8 mouse cellular contexts compared by ENCODE assay signal in the genomic region with DNA sequence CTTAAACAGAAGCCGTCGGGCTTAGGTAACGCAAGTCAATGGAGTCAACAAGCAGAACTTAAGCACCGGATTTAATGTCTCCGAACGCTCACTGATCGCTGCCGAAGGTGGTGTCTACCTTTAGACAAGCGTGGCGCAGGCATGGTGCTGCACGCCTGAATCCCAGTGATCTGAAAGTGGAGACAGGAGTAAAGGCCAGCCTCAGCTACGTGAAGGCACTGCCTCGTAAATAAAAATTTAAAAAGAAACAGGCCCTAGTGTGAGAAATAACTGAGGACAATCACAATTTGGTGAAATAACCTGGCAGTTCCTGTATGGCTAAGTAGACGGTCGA. TPM values are rescaled to one million over a fixed set of nuclear protein-coding genes. Genes with fewer than 3 reads are reported as not detected.
DNase-seq lines count a peak whose midpoint lies in the region; ATAC-seq and TF ChIP-seq lines count a peak whose summit lies in the region.

No protein-coding gene starts in this region.

- intact Hi-C loops in heart, postnatal 14 days (cut with DNase I), result no loop called here

- peak overlapping the region; percentile 81 for H3K4me2 ChIP-seq in heart, embryonic 12.5 days

- H3K4me3 ChIP-seq in heart, embryonic 12.5 days, result peak overlapping the region; percentile 76
- H3K4me3 ChIP-seq in G1E (ENCODE audit: low read depth, low read length), result peak overlapping the region; percentile 87
- peak overlapping the region; percentile 74 for H3K4me3 ChIP-seq in hindbrain, embryonic 10.5 days

- H3K27ac ChIP-seq in heart, embryonic 12.5 days (ENCODE audit: poor library complexity, severe bottlenecking), result peak overlapping the region; percentile 86
- peak overlapping the region; percentile 92 for H3K27ac ChIP-seq in hindbrain, embryonic 10.5 days

- no peaks in the 10 kb centered on the region for H3K27me3 ChIP-seq in heart, embryonic 12.5 days (replicated peaks)
- H3K27me3 ChIP-seq in G1E (ENCODE audit: insufficient read depth, low read length), result no peaks in the 10 kb centered on the region
- no peaks in the 10 kb centered on the region for H3K27me3 ChIP-seq in hindbrain, embryonic 10.5 days (ENCODE audit: insufficient read depth, poor library complexity, severe bottlenecking)

- peak overlapping the region; percentile 93 for H3K9ac ChIP-seq in heart, embryonic 12.5 days

- TF ChIP-seq CTCF in G1E (IDR thresholded peaks at IDR 0.05; ENCODE audit: low read depth, low read length), result no peak

- peaks cover 25% of the 10 kb centered on the region for H3K4me1 ChIP-seq in heart, embryonic 12.5 days (replicated peaks)
- peaks cover 9% of the 10 kb centered on the region for H3K4me1 ChIP-seq in G1E (ENCODE audit: insufficient read depth, low read depth, low read length)
- peaks cover 49% of the 10 kb centered on the region for H3K4me1 ChIP-seq in hindbrain, embryonic 10.5 days (replicated peaks)

- peak; percentile 13; the same call in 1 of the 2 replicates for ATAC-seq in heart, embryonic 12.5 days (ENCODE audit: insufficient number of reproducible peaks, low FRiP score)
- peak; percentile 11; the same call in 1 of the 2 replicates for ATAC-seq in G1E (ENCODE audit: extremely low read depth, insufficient number of reproducible peaks, low FRiP score, poor library complexity, severe bottlenecking)
- ATAC-seq in megakaryocyte progenitor cell, adult 5-6 weeks (replicated peaks; ENCODE audit: poor library complexity), result peak; percentile 25; the same call in 1 of the 2 replicates

- under 1% methylated on average over 15 of the region's 15 CpGs for WGBS in heart, embryonic 12.5 days
- WGBS in hindbrain, embryonic 10.5 days, result under 1% methylated on average over 15 of the region's 15 CpGs

- no peak for DNase-seq in heart, postnatal 14 days
- no peak for DNase-seq in G1E (ENCODE audit: low spot score)
- no peak for DNase-seq in hindbrain, embryonic 10.5 days (ENCODE audit: low spot score)
- no peak for DNase-seq in layer of hippocampus, adult 11-12 months (ENCODE audit: low spot score)
- DNase-seq in retina, postnatal 1 day, result no peak
- no peak for DNase-seq in right cerebral cortex, postnatal 4 days

- no peaks in the 10 kb centered on the region for H3K9me3 ChIP-seq in heart, embryonic 12.5 days (replicated peaks)
- H3K9me3 ChIP-seq in G1E (replicated peaks), result no peaks in the 10 kb centered on the region
- H3K9me3 ChIP-seq in hindbrain, embryonic 10.5 days, result no peaks in the 10 kb centered on the region

- peaks cover 4% of the 10 kb centered on the region; the same call in 1 of the 2 replicates for H3K36me3 ChIP-seq in heart, embryonic 12.5 days
- peaks cover 9% of the 10 kb centered on the region for H3K36me3 ChIP-seq in G1E (replicated peaks)
- H3K36me3 ChIP-seq in hindbrain, embryonic 10.5 days, result no peaks in the 10 kb centered on the region

RNA-seq across cellular contexts. Expression of a gene that starts 0.6 kb away (rescaled TPM):
- 10.3 and 14.9 TPM in 2 replicates for polyA plus RNA-seq in heart, embryonic 12.5 days (2016; fragmentation: Nextera tagmentation; extraction: Ambion mirVana)
- 10 to 100 TPM; 15.5 TPM for total RNA-seq in heart, postnatal 14 days (2021)
- 28.8 and 41.2 TPM in 2 replicates for total RNA-seq in G1E (2014; fragmentation: Nextera tagmentation)
- total RNA-seq in G1E (2017), result 9.3 and 16.6 TPM in 2 replicates
- 8.9 and 11.4 TPM in 2 replicates for polyA plus RNA-seq in G1E (2012)
- polyA plus RNA-seq in hindbrain, embryonic 10.5 days (2016; fragmentation: Nextera tagmentation; extraction: Ambion mirVana), result 19.9 and 25.1 TPM in 2 replicates
- 6.2 and 9.6 TPM in 2 replicates for total RNA-seq in megakaryocyte progenitor cell, adult 5-6 weeks (2015)
- 15.3 and 16.9 TPM in 2 replicates for total RNA-seq in megakaryocyte progenitor cell, adult 5-6 weeks (2017)

RNA-seq across cellular contexts. Expression of a gene that starts 1.6 kb away (rescaled TPM):
- 19.2 and 20.6 TPM in 2 replicates for polyA plus RNA-seq in heart, embryonic 12.5 days (2016; fragmentation: Nextera tagmentation; extraction: Ambion mirVana)
- 10 to 100 TPM; 21.9 to 22.0 TPM for total RNA-seq in heart, postnatal 14 days (2021)
- total RNA-seq in G1E (2014; fragmentation: Nextera tagmentation) (1.1 and 3.3 TPM in 2 replicates), G1E (2017) (0.70 and 3.9 TPM in 2 replicates)
- polyA plus RNA-seq in G1E (2012), result 0.03 and 0.07 TPM in 2 replicates
- 34.3 and 34.4 TPM in 2 replicates for polyA plus RNA-seq in hindbrain, embryonic 10.5 days (2016; fragmentation: Nextera tagmentation; extraction: Ambion mirVana)
- total RNA-seq in megakaryocyte progenitor cell, adult 5-6 weeks (2015), result 0.56 and 1.8 TPM in 2 replicates
- 1.8 and 2.9 TPM in 2 replicates for total RNA-seq in megakaryocyte progenitor cell, adult 5-6 weeks (2017)

Comparison
In these comparisons a context has a peak if more than half of its experiments do, and no peak if none do; other contexts are left out.
1. RNA of a gene that starts 1.6 kb away (total RNA-seq): 21.9 to 22.0 TPM in heart, postnatal 14 days; 0.70 to 3.9 TPM in G1E and 0.56 to 2.9 TPM in megakaryocyte progenitor cell, adult 5-6 weeks; every median in the first group is over 4 times any median in the second.
2. Peak in every context shown above with its lines, with median percentiles within 50 percentile points of each other: ATAC-seq and H3K4me3 ChIP-seq.